Mouse (Mus musculus) lung, embryonic 16.5 days (tissue): ENCODE results near the gene 2310002L09Rik. TPM values are rescaled to one million over a fixed set of nuclear protein-coding genes. Genes with fewer than 3 reads are reported as not detected.
"Not testable (repeated sequence)": the region's sequence is repeated elsewhere in the genome, so short reads cannot be mapped to it uniquely, and the experiment has no call there.

Experiments
- ATAC-seq: fragments of 200-750 bp; cut with Nextera tagmentation; 2 replicates; pipeline ENCODE4 v1.8.0; 2017; ENCODE audit warnings: low read depth, mild to moderate bottlenecking, moderate library complexity
- H3K27ac ChIP-seq: fragments of 300-500 bp; sonication (generic); 2 replicates; pipeline ENCODE4 v1.5.1; 2014; ENCODE audit warnings: mild to moderate bottlenecking, control low read depth, low read length
- H3K27me3 ChIP-seq: fragments of 300-500 bp; sonication (generic); 2 replicates; pipeline ENCODE4 v1.6.1; 2014; ENCODE audit warnings: low read depth, low read length, mixed read lengths; ENCODE audit not compliant: control insufficient read depth, insufficient read depth
- H3K36me3 ChIP-seq: fragments of 300-500 bp; sonication (generic); 2 replicates; pipeline ENCODE4 v1.6.1; 2014; ENCODE audit warnings: low read length; ENCODE audit not compliant: control insufficient read depth, insufficient read depth
- H3K4me1 ChIP-seq: fragments of 300-500 bp; sonication (generic); replicated peaks from 2 replicates; pipeline ENCODE4 v1.6.1; 2014; ENCODE audit warnings: low read length, mixed read lengths; ENCODE audit not compliant: control insufficient read depth, insufficient read depth
- H3K4me2 ChIP-seq: fragments of 300-500 bp; sonication (generic); 2 replicates; pipeline ENCODE4 v1.6.1; 2014; ENCODE audit warnings: low read depth, low read length, control low read depth
- H3K4me3 ChIP-seq: fragments of 300-500 bp; sonication (generic); 2 replicates; pipeline ENCODE4 v1.5.1; 2014; ENCODE audit warnings: mild to moderate bottlenecking, low read length, control low read depth
- H3K9ac ChIP-seq: fragments of 300-500 bp; sonication (generic); 2 replicates; pipeline ENCODE4 v1.6.1; 2014; ENCODE audit warnings: low read length, control low read depth
- H3K9me3 ChIP-seq: fragments of 300-500 bp; sonication (generic); 2 replicates; pipeline ENCODE4 v1.6.1; 2016; ENCODE audit warnings: low read length; ENCODE audit not compliant: control insufficient read depth
- WGBS: fragments of 180-500 bp; shearing (Covaris S2); extraction: QIAGEN DNeasy Blood & Tissue Kit; methylation state at CpG from one replicate; pipeline ENCODE4 v1.1.7; 2014; 5-methylcytosine and 5-hydroxymethylcytosine counted together
- polyA plus RNA-seq: library from polyadenylated mRNA; unstranded; fragments of >200 nt; fragmentation: Nextera tagmentation; extraction: Ambion mirVana; gene quantifications from 2 replicates; pipeline ENCODE4 v1.2.1, GENCODE M21; 2015

The 2310002L09Rik gene
- polyA plus RNA-seq = 0.39 and 1.1 TPM in 2 replicates

DNA sequence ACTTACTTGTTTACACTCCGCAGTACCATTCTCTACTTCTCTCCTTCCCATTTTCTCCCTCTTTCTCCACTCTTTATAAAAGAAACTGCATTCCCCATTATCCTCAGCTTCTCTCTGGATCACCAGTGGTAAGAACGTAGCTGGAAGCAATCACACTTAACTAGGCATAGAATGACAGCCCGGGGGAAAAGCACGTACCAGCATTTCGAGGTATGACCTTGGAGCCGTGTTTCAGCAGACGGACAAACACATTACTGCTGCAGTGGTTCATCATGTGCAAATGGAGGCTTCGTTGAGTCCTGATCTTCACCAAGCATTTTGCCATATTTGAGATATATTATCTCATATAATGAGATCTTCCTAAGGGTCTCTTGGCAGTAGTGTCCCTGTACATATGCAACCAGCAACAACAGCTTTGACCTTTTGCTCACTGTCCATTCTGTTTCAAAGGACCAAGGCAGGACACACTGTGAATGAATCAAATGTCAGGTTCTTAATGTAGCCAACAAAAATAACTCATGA, at the start of gene 2310002L09Rik:
Gene 2310002L09Rik, minus strand, starts transcription at position 472 of the 522 bp plus-strand sequence.
- Histone ChIP-seq H3K4me3 (no peak within 1 kb of the TSS), H3K27ac (no peak within 1 kb of the TSS), H3K4me2 (no peak within 1 kb of the TSS), H3K9me3 (no peaks in the 10 kb centered on the region), H3K27me3 (no peaks in the 10 kb centered on the region), H3K36me3 (no peaks in the 10 kb centered on the region), H3K9ac (no peak within 1 kb of the TSS), H3K4me1 (no peaks in the 10 kb centered on the region)
- ATAC-seq = no peak
- WGBS = 83% methylated on average over 8 of the region's 8 CpGs

DNA sequence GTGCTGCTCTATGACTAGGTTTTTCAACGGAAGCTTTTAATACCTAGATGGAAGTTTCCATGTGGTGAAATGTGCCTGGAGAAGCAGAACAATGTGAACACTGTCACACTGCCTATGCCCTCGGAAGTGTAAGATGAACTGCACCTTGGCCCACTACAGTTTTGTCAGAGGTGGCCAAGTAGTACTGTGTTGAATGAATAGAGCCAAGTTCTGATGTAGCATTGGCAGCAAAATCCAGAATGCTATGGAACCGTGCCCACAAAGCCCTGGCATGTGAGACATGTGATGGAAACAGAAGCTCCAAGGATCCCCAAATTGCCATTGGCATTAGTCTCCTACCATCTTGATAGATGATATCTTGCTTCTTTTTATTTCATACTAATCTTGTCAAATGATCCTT, 29.8 kb upstream of the 2310002L09Rik start:
- no peaks in the 10 kb centered on the region for H3K4me1 ChIP-seq
- WGBS = 74% methylated on average over 3 of the region's 3 CpGs
- no peak overlapping the region for H3K4me2 ChIP-seq

DNA sequence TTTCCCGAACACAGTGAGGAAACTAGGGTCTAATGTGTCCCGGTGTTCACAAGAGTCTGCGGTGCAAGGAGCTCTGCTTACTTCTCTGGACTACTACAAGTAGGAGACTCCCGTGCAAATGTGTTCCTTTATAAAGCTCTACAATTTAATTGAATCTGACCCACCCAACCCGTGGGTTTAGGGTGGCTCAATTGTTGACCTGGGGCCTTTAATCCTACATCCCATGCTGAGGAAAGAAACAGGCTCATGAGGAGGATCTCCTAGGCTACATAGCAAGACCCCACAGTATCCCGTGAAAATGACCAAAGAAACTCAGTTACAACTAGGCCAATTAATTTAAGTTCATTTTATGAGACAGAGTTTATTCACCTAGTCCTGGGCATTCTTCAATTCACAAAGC, 30.0 kb downstream of the 2310002L09Rik start, which contains the start of gene Gm11756:
Gene Gm11756, minus strand, starts transcription at position 101 of the 400 bp plus-strand sequence.
- not testable (repeated sequence) for H3K4me3 ChIP-seq, H3K27ac ChIP-seq, ATAC-seq, H3K27me3 ChIP-seq, H3K4me2 ChIP-seq, H3K36me3 ChIP-seq, H3K4me1 ChIP-seq, H3K9ac ChIP-seq, H3K9me3 ChIP-seq
- 79% methylated on average over 6 of the region's 6 CpGs for WGBS

More for the DNA sequence above, 29.8 kb upstream of the 2310002L09Rik start:
- H3K27me3 ChIP-seq = no peaks in the 10 kb centered on the region
- no peak overlapping the region for H3K9ac ChIP-seq
- no peaks in the 10 kb centered on the region for H3K36me3 ChIP-seq
- no peak for ATAC-seq
- no peaks in the 10 kb centered on the region; the same call in 1 of the 2 replicates for H3K9me3 ChIP-seq
- H3K27ac ChIP-seq = no peak overlapping the region
- H3K4me3 ChIP-seq = no peak overlapping the region

DNA sequence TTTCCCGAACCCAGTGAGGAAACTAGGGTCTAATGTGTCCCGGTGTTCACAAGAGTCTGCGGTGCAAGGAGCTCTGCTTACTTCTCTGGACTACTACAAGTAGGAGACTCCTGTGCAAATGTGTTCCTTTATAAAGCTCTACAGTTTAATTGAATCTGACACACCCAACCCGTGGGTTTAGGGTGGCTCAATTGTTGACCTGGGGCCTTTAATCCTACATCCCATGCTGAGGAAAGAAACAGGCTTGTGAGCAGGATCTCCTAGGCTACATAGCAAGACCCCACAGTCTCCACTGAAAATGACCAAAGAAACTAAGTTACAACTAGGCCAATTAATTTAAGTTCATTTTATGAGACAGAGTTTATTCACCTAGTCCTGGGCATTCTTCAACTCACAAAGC, 44.8 kb downstream of the 2310002L09Rik start, which contains the start of gene Gm13871:
Gene Gm13871, minus strand, starts transcription at position 101 of the 400 bp plus-strand sequence.
- ATAC-seq, H3K36me3 ChIP-seq, H3K9me3 ChIP-seq, H3K27ac ChIP-seq, H3K4me1 ChIP-seq, H3K27me3 ChIP-seq, H3K4me2 ChIP-seq, H3K9ac ChIP-seq, H3K4me3 ChIP-seq: not testable (repeated sequence)
- no CpG with 5 or more reads among the region's 4 CpGs for WGBS

DNA sequence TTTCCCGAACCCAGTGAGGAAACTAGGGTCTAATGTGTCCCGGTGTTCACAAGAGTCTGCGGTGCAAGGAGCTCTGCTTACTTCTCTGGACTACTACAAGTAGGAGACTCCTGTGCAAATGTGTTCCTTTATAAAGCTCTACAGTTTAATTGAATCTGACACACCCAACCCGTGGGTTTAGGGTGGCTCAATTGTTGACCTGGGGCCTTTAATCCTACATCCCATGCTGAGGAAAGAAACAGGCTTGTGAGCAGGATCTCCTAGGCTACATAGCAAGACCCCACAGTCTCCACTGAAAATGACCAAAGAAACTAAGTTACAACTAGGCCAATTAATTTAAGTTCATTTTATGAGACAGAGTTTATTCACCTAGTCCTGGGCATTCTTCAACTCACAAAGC, 59.6 kb downstream of the 2310002L09Rik start, which contains the start of gene Gm11757:
Gene Gm11757, minus strand, starts transcription at position 101 of the 400 bp plus-strand sequence.
- not testable (repeated sequence) for H3K27ac ChIP-seq, H3K4me2 ChIP-seq, H3K4me1 ChIP-seq, H3K27me3 ChIP-seq, H3K9me3 ChIP-seq, ATAC-seq, H3K4me3 ChIP-seq, H3K36me3 ChIP-seq, H3K9ac ChIP-seq
- no CpG with 5 or more reads among the region's 4 CpGs for WGBS

Other genes starting within 250 kb of the 2310002L09Rik start
- gene Rasef, start 159.9 kb downstream of the 2310002L09Rik start, polyA plus RNA-seq = 4.7 and 4.9 TPM in 2 replicates
- gene Gm11758, start 74.6 kb downstream of the 2310002L09Rik start, polyA plus RNA-seq = not detected in 2 replicates
- gene Gm11757, start 59.7 kb downstream of the 2310002L09Rik start, polyA plus RNA-seq = not detected in 2 replicates
- not detected in 2 replicates for gene Gm13871, start 44.9 kb downstream of the 2310002L09Rik start, polyA plus RNA-seq
- not detected in 2 replicates for gene Gm11756, start 30.1 kb downstream of the 2310002L09Rik start, polyA plus RNA-seq
- gene Frmd3, start 62.6 kb upstream of the 2310002L09Rik start, polyA plus RNA-seq = 0.63 and 0.70 TPM in 2 replicates